Mouse (Mus musculus) brain, embryonic 14.5 days (tissue): ENCODE measurements at regions not wholly inside any gene's neighbourhood (a gene's known extent, or its start where the extent isn't known, plus 50 kb on each side); places are given as distances from the start of the nearest gene placed in this dataset.
A peak's percentile ranks its signal among the peaks of the same experiment; 100 is the strongest.

Experiments
- DNase-seq: peaks from one replicate; pipeline ENCODE4 v3.0.0-alpha.2; 2011; ENCODE audit warnings: low read depth
- CTCF ChIP-seq: fragments of 200-500 bp; IDR thresholded peaks from 2 replicates; pipeline ENCODE4 v1.5.1; 2012; ENCODE audit warnings: inconsistent platforms, mild to moderate bottlenecking, moderate library complexity, borderline replicate concordance; ENCODE audit not compliant: insufficient read depth, insufficient read length; ENCODE audit errors: extremely low read depth
- POLR2A ChIP-seq: fragments of 200-500 bp; IDR thresholded peaks from 2 replicates; pipeline ENCODE4 v1.6.1; 2012; ENCODE audit warnings: mild to moderate bottlenecking, inconsistent platforms, borderline replicate concordance; ENCODE audit not compliant: poor library complexity, insufficient read depth, insufficient read length, severe bottlenecking; ENCODE audit errors: extremely low read depth

DNA sequence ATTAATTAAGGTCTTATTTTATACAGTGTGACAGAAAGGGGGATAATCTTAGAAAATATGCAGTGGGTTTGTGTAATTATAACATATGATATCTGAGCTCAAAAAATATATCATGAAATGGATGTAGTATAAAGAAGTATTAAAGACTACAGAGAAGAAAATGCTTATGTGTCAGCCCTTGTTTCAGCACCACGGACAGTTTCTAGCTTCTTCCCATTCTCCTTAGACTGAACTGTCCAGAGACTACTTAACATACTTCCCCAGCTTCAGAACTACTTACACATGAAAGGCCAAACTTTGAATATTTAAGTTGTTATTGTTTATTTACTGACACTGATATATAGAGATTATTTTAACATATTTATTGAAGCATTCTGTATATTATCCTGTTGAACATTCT is 578.4 kb downstream of the Nsun3 start:
- DNase-seq = peak; percentile 12

DNA sequence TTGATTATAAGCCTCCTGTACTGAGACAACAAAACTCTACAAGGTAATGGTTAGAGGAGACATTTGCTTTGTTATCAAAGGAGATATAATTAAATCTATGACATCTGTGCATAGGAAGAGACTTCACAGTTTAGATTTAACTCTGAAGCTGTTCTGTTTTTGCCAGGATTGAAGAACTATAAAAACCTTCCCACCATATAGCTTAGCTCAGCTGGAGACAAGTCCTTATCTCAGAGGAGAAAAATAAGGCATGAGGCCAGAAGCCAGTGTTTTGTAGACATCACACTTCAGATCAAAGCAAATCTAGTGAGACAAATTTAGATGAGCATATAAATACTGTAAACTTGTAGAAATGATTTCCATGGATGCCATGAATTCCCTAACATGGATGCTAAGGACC is 603.6 kb downstream of the Nsun3 start:
- TF ChIP-seq POLR2A = no peak
- TF ChIP-seq CTCF = no peak
- DNase-seq = no peak

More for the DNA sequence above, 578.4 kb downstream of the Nsun3 start:
- TF ChIP-seq CTCF = no peak
- no peak for TF ChIP-seq POLR2A
